Mouse (Mus musculus) heart, adult 2 months (tissue): Measurements from ENCODE around the gene Lekr1.

Source experiments
- EP300 ChIP-seq: fragments of 200-500 bp; IDR thresholded peaks from 2 replicates; pipeline ENCODE4 v1.6.1; 2011; ENCODE audit warnings: low read depth, low read length, control low read depth; ENCODE audit not compliant: insufficient read depth
- POLR2A ChIP-seq: fragments of 200-500 bp; IDR thresholded peaks from 2 replicates; pipeline ENCODE4 v1.6.1; 2011; ENCODE audit warnings: mild to moderate bottlenecking, low read depth, low read length, control low read depth; ENCODE audit not compliant: insufficient read depth

DNA sequence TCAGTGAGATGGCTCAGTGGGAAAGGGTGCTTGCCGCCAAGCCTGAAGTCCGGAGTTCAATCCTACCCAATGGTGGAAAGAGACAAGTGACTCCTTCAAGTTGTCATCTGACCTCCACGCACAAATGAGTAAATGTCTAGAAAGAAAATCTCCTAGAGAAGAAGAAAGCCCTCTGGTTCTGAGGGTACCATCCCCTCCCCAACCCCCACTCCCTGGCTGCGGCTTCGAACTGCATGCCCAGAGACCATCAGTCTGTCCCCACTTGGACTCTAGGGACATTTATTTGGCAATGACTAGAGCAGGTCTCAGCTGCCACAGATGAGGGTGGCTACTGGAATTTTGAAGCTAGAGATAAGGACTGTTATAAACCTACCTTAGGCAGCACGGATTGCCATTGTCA, 193.7 kb downstream of the Lekr1 start:
- no peak for TF ChIP-seq POLR2A
- TF ChIP-seq EP300 = no peak
